Mouse (Mus musculus): ENCODE data around the gene Ifit1. TPM values are rescaled to one million over a fixed set of nuclear protein-coding genes. Genes with fewer than 3 reads are reported as not detected.

Ifit1 gene
- polyA plus RNA-seq, 1 experiment, result 5.3 TPM

DNA sequence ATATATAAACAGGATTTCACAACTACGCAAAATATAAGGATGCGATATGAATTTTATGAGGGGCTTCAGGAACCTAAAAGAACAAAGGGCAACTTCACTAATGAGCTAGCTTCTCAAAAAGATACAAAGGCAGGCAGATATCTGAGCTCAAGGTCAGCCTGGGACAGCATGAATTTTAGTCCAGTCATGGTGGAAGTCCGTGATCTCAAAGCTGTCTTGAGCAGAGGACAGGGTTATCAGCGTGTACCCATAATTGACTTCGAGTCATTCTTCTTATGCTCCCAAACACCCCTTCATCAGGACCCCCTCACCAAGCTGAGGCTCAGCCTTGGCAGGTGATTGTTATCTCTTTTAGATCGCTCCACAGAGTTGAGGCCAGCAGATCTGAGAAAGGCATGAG lies 10.3 kb downstream of the Ifit1 start:
- H3K4me3 ChIP-seq (ENCODE audit: insufficient read depth, low read length), result no peak overlapping the region
- TF ChIP-seq CTCF (IDR thresholded peaks at IDR 0.05; ENCODE audit: extremely low read depth, insufficient read depth, low read length) (no peak), POLR2A (IDR thresholded peaks at IDR 0.05; ENCODE audit: extremely low read depth, insufficient read depth, low read length) (no peak)
- H3K27ac ChIP-seq (ENCODE audit: insufficient read depth, low read length), result no peak overlapping the region
- H3K4me1 ChIP-seq (ENCODE audit: control insufficient read depth, insufficient read depth, low read length), result no peaks in the 10 kb centered on the region

DNA sequence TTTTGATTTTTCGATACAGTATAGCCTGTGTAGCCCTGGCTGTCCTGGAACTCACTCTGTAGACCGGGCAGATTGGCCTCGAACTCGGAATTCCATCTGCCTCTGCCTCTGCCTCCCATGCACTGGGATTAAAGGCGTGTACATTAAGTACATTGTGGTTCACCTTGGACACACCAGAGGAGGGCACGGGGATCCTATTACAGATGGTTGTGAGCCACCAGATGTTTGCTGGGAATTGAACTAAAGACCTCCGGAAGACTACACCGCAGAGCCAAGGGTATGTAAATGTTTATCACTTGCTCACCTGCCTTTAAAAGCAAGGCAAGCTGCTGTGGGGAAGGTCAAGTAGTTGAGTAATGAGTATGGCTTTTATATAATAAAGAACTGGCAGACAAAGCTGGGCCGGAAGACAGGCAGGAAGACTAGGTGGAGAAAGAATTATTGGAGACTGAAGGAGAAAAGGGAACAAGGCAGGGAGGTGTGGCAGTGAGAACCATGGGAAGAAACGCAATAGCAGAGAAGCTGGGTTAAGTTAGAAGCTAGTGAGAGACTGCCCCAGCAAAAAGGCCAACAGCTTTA lies 14.6 kb downstream of the Ifit1 start:
- Histone ChIP-seq H3K27ac (ENCODE audit: insufficient read depth, low read length) (no peak overlapping the region), H3K4me1 (ENCODE audit: control insufficient read depth, insufficient read depth, low read length) (no peaks in the 10 kb centered on the region), H3K4me3 (ENCODE audit: insufficient read depth, low read length) (no peak overlapping the region)
- TF ChIP-seq POLR2A (IDR thresholded peaks at IDR 0.05; ENCODE audit: extremely low read depth, insufficient read depth, low read length) (no peak), CTCF (IDR thresholded peaks at IDR 0.05; ENCODE audit: extremely low read depth, insufficient read depth, low read length) (no peak)

DNA sequence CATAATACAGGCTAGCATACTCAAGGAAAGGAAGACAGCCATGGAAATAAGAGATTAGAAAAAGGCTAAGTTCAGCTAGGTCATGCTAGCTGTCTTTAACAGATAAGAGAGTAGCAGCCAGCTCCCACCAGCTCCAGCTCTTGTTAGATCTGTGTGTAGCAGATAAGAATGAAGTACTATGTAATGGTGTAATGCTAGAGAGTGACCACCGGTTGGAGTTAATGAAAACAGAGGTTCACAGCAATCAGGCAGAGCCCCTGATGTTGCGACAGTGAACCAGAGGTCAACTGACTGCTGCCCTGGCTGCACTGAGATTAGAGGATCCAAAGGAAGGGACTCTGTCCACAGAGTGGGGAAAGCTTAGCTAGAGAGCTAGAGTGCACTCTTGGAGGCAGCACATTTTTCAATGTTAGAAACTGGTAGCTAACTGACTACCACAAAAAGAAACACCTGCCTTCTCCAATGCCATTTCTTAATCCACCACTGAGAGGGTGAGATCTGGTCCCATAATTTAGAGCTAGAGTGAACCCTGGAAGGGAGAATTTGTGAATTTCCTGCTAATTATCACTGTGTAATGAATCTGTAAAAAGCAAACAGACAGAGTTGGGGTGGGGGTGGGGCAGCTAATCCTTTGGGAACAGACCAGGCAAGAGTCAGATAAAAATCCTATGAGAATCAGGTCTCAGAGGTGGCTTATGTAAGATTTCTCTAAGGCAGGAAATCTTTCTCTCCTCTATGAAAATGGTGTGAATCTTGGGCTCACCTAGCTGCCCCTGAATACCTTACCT lies 16.0 kb downstream of the Ifit1 start:
- H3K4me1 ChIP-seq (ENCODE audit: control insufficient read depth, insufficient read depth, low read length), result no peaks in the 10 kb centered on the region
- TF ChIP-seq CTCF (IDR thresholded peaks at IDR 0.05; ENCODE audit: extremely low read depth, insufficient read depth, low read length), result no peak
- TF ChIP-seq POLR2A (IDR thresholded peaks at IDR 0.05; ENCODE audit: extremely low read depth, insufficient read depth, low read length), result no peak
- H3K27ac ChIP-seq (ENCODE audit: insufficient read depth, low read length), result no peak overlapping the region
- no peak overlapping the region for H3K4me3 ChIP-seq (ENCODE audit: insufficient read depth, low read length)

DNA sequence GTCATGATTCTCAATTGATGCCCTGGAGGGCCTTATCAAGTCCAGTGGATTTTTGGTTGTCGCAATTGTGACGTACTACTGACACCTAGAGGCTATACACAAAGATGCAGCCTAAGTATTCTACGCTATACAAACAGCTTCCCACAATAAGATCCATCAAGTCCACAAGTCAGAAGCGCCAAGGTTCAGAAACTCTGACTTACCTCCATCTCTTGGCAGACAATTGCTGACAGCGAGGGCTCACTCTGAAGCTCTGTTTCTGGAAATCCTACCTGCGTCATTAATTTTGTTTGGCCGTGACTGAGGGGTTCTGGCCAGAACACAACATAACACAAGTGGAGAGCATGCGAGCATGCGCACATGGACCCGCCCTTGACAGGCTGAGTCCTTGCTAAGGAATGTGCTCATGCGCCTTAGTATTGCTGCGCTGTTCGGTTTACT lies 21.4 kb downstream of the Ifit1 start:
- H3K4me3 ChIP-seq (ENCODE audit: insufficient read depth, low read length), result peak overlapping the region; percentile 33
- TF ChIP-seq CTCF (IDR thresholded peaks at IDR 0.05; ENCODE audit: extremely low read depth, insufficient read depth, low read length) (peak; percentile 59; the same call in 1 of the 2 replicates), POLR2A (IDR thresholded peaks at IDR 0.05; ENCODE audit: extremely low read depth, insufficient read depth, low read length) (peak; percentile 67; the same call in 1 of the 2 replicates)
- no peaks in the 10 kb centered on the region for H3K4me1 ChIP-seq (ENCODE audit: control insufficient read depth, insufficient read depth, low read length)
- no peak overlapping the region for H3K27ac ChIP-seq (ENCODE audit: insufficient read depth, low read length)

DNA sequence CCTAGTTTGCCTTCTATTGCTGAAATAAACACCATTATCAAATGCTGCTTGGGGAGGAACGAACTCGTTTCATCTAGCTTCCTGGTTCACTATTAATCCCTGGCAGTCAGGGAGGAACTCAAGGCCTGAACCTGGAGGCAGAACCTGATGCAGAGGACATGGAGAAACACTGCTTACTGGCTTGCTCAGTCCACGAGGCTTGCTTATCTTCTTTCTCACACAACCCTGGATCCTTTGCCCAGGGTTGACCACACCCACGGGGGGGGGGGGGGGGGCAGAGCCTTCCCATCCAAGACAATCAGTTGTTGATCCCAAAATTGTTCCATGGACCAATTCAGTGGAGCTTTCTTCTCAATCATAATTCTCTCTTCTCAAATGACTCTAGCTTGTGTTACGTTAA lies 22.1 kb downstream of the Ifit1 start:
- no peak overlapping the region; the same call in 1 of the 2 replicates for H3K4me3 ChIP-seq (ENCODE audit: insufficient read depth, low read length)
- TF ChIP-seq CTCF (IDR thresholded peaks at IDR 0.05; ENCODE audit: extremely low read depth, insufficient read depth, low read length), result no peak
- no peak for TF ChIP-seq POLR2A (IDR thresholded peaks at IDR 0.05; ENCODE audit: extremely low read depth, insufficient read depth, low read length)
- no peak overlapping the region for H3K27ac ChIP-seq (ENCODE audit: insufficient read depth, low read length)
- H3K4me1 ChIP-seq (ENCODE audit: control insufficient read depth, insufficient read depth, low read length), result no peaks in the 10 kb centered on the region

DNA sequence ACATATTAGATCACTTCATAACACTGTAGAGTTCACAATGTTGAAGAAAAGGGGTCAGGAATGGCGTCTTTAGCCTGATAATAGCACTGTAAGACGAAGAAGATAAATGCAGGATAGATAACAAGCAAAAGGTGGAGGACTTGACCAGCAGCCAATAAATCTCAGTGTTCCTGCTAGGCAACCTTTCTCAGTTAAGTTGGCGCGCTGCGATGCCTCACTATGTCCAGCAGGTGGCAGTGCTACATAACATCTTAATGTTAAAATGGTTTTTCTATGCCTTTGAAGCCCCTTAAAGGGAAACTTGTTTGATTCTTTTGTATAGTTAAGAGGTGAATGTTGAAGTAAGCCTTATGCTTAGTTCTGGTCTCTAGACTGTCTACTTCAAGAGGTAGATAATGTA lies 25.5 kb downstream of the Ifit1 start:
- no peak overlapping the region for H3K4me3 ChIP-seq (ENCODE audit: insufficient read depth, low read length)
- no peaks in the 10 kb centered on the region for H3K4me1 ChIP-seq (ENCODE audit: control insufficient read depth, insufficient read depth, low read length)
- TF ChIP-seq CTCF (IDR thresholded peaks at IDR 0.05; ENCODE audit: extremely low read depth, insufficient read depth, low read length) (peak; percentile 93), POLR2A (IDR thresholded peaks at IDR 0.05; ENCODE audit: extremely low read depth, insufficient read depth, low read length) (no peak)
- H3K27ac ChIP-seq (ENCODE audit: insufficient read depth, low read length), result no peak overlapping the region

DNA sequence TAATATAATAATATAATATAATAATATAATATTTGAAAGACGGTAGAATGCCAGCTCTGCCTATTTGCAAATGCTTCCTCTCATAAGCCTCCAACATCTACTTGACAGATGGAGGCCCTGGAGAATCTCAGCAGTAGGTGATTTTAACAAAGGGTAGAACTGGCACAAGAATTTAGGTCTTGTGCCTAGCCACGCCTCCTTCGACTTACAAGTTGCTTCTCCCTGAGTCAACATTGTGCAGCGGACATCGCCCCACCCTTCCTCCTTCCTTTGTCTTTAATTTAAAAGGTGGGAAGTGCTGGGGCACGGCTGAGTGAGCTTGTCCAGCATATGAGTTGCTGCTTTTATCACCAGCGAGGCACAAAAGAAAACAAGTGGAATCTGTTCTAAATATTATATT lies 32.8 kb downstream of the Ifit1 start:
- no peak for TF ChIP-seq POLR2A (IDR thresholded peaks at IDR 0.05; ENCODE audit: extremely low read depth, insufficient read depth, low read length)
- Histone ChIP-seq H3K4me3 (ENCODE audit: insufficient read depth, low read length) (no peak overlapping the region), H3K4me1 (ENCODE audit: control insufficient read depth, insufficient read depth, low read length) (no peaks in the 10 kb centered on the region), H3K27ac (ENCODE audit: insufficient read depth, low read length) (no peak overlapping the region)

DNA sequence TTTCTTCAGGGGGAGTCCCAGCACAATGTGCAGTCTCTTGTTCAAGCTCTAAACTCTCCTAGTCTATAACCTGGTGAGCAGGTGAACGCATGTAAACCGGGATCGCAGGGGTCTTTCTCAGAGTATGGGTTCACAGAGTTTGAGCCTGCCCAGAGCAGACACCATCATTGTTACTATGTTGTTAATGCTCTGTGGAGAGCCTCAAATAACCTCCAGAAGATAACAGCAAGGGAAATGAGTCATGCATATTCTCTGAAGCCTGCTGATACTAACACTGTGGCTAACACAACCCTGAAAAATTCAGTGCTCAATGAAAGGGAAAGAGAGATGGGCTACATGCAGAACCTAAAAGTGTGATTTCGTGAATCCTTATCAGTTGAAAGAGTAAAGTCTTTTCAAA lies 37.8 kb downstream of the Ifit1 start:
- TF ChIP-seq POLR2A (IDR thresholded peaks at IDR 0.05; ENCODE audit: extremely low read depth, insufficient read depth, low read length), result no peak
- no peak for TF ChIP-seq CTCF (IDR thresholded peaks at IDR 0.05; ENCODE audit: extremely low read depth, insufficient read depth, low read length)
- Histone ChIP-seq H3K4me3 (ENCODE audit: insufficient read depth, low read length) (no peak overlapping the region), H3K4me1 (ENCODE audit: control insufficient read depth, insufficient read depth, low read length) (no peaks in the 10 kb centered on the region), H3K27ac (ENCODE audit: insufficient read depth, low read length) (no peak overlapping the region)

DNA sequence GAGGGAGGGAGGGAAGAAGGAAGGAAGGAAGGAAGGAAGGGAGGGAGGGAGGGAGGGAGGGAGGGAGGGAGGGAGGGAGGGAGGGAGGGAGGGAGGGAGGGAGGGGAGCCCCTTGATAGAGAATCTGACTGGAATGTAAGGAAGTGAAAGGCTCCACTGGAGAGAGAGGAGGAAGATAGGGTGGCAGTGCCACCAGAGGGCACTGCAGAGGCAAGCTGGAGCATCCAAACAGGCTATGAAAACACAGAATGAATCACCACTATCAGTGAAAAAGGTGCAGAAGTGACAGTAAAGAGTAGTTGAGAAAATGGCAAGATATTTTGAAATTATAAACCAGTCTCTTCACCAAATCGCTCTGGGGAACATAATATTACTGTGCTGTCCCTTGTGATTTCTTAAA lies 44.2 kb downstream of the Ifit1 start:
- no peaks in the 10 kb centered on the region for H3K4me1 ChIP-seq (ENCODE audit: control insufficient read depth, insufficient read depth, low read length)
- no peak overlapping the region for H3K27ac ChIP-seq (ENCODE audit: insufficient read depth, low read length)
- no peak for TF ChIP-seq POLR2A (IDR thresholded peaks at IDR 0.05; ENCODE audit: extremely low read depth, insufficient read depth, low read length)
- peak; percentile 69 for TF ChIP-seq CTCF (IDR thresholded peaks at IDR 0.05; ENCODE audit: extremely low read depth, insufficient read depth, low read length)
- no peak overlapping the region for H3K4me3 ChIP-seq (ENCODE audit: insufficient read depth, low read length)

DNA sequence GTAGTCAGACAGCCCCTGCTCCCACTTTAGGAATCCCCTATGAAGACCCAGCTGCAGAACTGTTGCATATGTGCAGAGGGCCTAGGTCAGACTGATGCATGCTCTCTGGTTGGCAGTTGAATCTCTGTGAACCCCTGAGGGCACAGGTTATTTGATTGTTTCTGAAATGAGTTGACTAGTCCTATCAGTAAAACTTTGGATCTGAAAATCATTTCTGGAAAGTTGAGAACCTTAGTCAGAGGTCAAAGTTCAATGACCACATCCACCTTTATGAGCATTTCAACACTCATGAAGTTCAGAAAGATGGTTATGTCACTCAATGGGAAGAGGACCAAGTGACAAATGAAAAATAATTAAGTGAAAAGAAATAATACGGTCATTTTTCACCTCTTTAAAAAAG lies 44.9 kb downstream of the Ifit1 start:
- TF ChIP-seq CTCF (IDR thresholded peaks at IDR 0.05; ENCODE audit: extremely low read depth, insufficient read depth, low read length) (no peak), POLR2A (IDR thresholded peaks at IDR 0.05; ENCODE audit: extremely low read depth, insufficient read depth, low read length) (no peak)
- no peak overlapping the region for H3K27ac ChIP-seq (ENCODE audit: insufficient read depth, low read length)
- no peaks in the 10 kb centered on the region for H3K4me1 ChIP-seq (ENCODE audit: control insufficient read depth, insufficient read depth, low read length)
- no peak overlapping the region for H3K4me3 ChIP-seq (ENCODE audit: insufficient read depth, low read length)

Measured in cortical plate, adult 2 months (tissue).